Mouse (Mus musculus): ENCODE measurements around the gene Polr2g.

DNA sequence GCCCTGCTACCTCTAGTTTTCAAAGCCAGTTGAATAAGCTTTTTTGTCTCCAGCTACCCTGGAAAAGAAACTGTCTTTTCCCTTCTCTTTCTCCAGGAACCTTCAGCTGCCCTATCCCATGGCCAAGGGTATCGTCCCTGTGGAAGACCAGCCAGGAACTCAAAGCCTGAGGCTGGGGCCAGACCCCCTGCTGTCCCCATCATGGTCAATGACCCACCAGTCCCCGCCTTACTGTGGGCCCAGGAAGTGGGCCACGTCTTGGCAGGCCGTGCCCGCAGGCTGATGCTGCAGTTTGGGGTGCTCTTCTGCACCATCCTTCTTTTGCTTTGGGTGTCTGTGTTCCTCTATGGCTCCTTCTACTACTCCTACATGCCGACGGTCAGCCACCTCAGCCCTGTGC lies 42.6 kb upstream of the Polr2g start:
- TF ChIP-seq CTCF (conservative IDR thresholded peaks at IDR 0.05; ENCODE audit: insufficient read depth, insufficient read length, low read depth, low read length), result no peak
- TF ChIP-seq POLR2A (IDR thresholded peaks at IDR 0.05; ENCODE audit: low read depth, low read length), result no peak

All from kidney, adult 2 months (tissue).